Mouse (Mus musculus): ENCODE results near the gene Hip1r. TPM values are rescaled to one million over a fixed set of nuclear protein-coding genes. Genes with fewer than 3 reads are reported as not detected.
A peak's percentile ranks its signal among the peaks of the same experiment; 100 is the strongest.

The Hip1r gene
- polyA plus RNA-seq, 1 experiment from 2014 or later: 28.4 TPM

DNA sequence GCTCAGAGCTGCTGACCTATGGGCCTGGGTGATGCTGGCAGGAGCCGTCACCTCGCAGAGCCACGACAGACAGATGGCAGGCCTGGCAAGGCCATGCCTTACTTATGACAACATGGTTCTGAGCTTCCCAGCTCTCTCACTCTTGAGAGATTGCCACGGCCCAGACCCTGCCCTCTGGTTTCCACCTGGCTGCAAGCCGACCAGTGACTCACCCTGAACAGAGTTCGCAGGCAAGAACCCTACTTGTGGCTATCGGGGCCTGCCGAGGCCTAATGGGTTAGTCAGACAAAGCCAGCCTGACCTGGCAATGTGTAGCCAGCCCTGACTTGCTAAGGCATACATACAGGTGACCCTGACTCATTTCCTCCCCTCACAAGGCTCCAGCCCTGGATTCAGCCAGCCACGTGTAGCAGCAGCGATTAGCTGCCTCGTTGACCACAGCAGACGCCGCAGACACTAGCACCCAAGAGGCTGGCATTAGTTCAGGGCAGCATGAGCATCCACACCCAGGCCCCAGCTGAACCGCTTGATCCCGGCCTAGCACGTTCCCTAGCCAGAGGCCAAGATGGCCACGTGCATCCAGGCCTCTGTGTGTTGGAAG lies 33.6 kb downstream of the Hip1r start:
- peaks cover 13% of the 10 kb centered on the region for H3K4me1 ChIP-seq (replicated peaks; ENCODE audit: insufficient read depth, low read length)
- peak; percentile 77 for ATAC-seq (replicated peaks; ENCODE audit: low FRiP score, low read depth)
- no peak for DNase-seq (ENCODE audit: low spot score)
- H3K9me3 ChIP-seq (replicated peaks; ENCODE audit: low read length): no peaks in the 10 kb centered on the region
- no peak overlapping the region for H3K4me3 ChIP-seq (replicated peaks; ENCODE audit: low read depth, low read length)
- 0 out of 2 replicates have a peak, but pooled peaks have one; percentile 3 for TF ChIP-seq CTCF (IDR thresholded peaks at IDR 0.05; ENCODE audit: low read depth)
- H3K9ac ChIP-seq (ENCODE audit: low read depth, low read length): no peak overlapping the region
- no peaks in the 10 kb centered on the region for H3K27me3 ChIP-seq (ENCODE audit: insufficient read depth, low read length)
- WGBS: 63% methylated on average over 17 of the region's 17 CpGs
- no peak overlapping the region for H3K4me2 ChIP-seq (ENCODE audit: low read length)
- peak overlapping the region; percentile 60 for H3K27ac ChIP-seq
- H3K36me3 ChIP-seq (ENCODE audit: insufficient read depth, low read length): peaks cover 32% of the 10 kb centered on the region

DNA sequence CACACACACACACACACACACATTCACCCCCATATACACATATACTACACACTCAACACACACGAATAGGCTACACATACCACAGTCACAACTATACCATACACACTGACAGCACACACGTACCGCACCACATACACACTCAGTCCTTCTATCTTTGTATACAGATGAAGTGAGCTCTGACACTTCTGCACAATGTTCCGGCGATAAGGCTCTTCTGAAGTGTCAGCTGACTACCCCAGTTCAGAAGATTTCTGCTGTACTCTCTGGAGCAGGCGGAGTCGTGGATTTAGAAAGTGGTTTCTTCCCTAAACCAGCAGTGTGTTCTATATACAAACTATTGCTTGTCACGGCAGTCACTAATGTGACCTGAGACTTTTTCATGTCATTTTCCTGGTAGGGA lies 36.6 kb downstream of the Hip1r start:
- WGBS: 86% methylated on average over 8 of the region's 8 CpGs
- DNase-seq (ENCODE audit: low spot score) (no peak), ATAC-seq (replicated peaks; ENCODE audit: low FRiP score, low read depth) (no peak)
- Histone ChIP-seq H3K36me3 (ENCODE audit: insufficient read depth, low read length) (peaks cover 26% of the 10 kb centered on the region), H3K9me3 (replicated peaks; ENCODE audit: low read length) (no peaks in the 10 kb centered on the region), H3K27me3 (ENCODE audit: insufficient read depth, low read length) (no peaks in the 10 kb centered on the region), H3K4me1 (replicated peaks; ENCODE audit: insufficient read depth, low read length) (peaks cover 28% of the 10 kb centered on the region), H3K4me2 (ENCODE audit: low read length) (no peak overlapping the region), H3K27ac (peak overlapping the region; percentile 80; the same call in 1 of the 2 replicates), H3K9ac (ENCODE audit: low read depth, low read length) (no peak overlapping the region), H3K4me3 (replicated peaks; ENCODE audit: low read depth, low read length) (no peak overlapping the region)
- no peak for TF ChIP-seq CTCF (IDR thresholded peaks at IDR 0.05; ENCODE audit: low read depth)

DNA sequence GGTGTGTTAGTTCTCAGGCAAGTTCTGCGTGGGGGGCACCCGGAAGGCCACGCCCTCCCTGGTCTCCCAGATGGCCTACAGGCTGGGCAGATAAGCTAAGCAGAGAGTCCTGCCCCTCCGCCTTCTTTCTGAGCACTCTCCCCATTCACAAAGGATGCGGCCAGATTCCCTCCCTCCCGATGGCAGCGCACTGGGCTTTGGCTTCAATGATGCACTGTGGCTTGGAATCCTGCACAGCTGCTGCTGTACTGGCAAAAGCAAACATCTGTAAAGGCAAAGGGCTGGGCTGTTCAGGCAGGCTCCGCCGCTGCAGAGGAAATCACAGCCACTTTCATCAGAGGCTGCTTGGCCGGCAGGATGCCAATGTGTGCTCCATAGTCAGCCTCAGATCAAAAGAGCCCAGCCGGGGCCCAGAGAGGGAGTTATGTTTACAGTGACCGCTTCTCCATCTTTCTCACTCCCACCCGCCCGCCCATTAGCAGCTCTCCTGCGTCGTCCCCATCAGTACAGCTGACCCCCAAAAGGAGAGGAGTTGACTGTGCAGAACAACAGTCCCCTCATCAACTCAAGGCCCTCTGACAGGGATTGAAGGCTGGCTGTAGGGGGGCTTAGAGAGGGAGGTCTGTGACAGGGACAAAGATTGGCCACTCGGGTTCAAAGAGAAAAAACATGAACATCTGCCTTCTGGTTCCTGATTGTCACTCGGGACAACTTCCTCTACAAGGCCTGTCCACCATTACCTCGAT lies 37.7 kb downstream of the Hip1r start:
- H3K27ac ChIP-seq: peak overlapping the region; percentile 80
- no peaks in the 10 kb centered on the region for H3K9me3 ChIP-seq (replicated peaks; ENCODE audit: low read length)
- TF ChIP-seq CTCF (IDR thresholded peaks at IDR 0.05; ENCODE audit: low read depth): no peak
- no peaks in the 10 kb centered on the region for H3K27me3 ChIP-seq (ENCODE audit: insufficient read depth, low read length)
- peak overlapping the region; percentile 16 for H3K4me2 ChIP-seq (ENCODE audit: low read length)
- no peak for ATAC-seq (replicated peaks; ENCODE audit: low FRiP score, low read depth)
- H3K4me1 ChIP-seq (replicated peaks; ENCODE audit: insufficient read depth, low read length): peaks cover 35% of the 10 kb centered on the region
- H3K4me3 ChIP-seq (replicated peaks; ENCODE audit: low read depth, low read length): no peak overlapping the region
- no peak overlapping the region for H3K9ac ChIP-seq (ENCODE audit: low read depth, low read length)
- DNase-seq (ENCODE audit: low spot score): peak; percentile 91
- whole genome bisulfite sequencing: 11% methylated on average over 19 of the region's 19 CpGs
- H3K36me3 ChIP-seq (ENCODE audit: insufficient read depth, low read length): peaks cover 26% of the 10 kb centered on the region

GRCm38 (mm10) chr5:124011927-124012326 lies 38.5 kb downstream of the Hip1r start:
- no peak for ATAC-seq (replicated peaks; ENCODE audit: low FRiP score, low read depth)
- no peak for TF ChIP-seq CTCF (IDR thresholded peaks at IDR 0.05; ENCODE audit: low read depth)
- Histone ChIP-seq H3K4me1 (replicated peaks; ENCODE audit: insufficient read depth, low read length) (peaks cover 36% of the 10 kb centered on the region), H3K27me3 (ENCODE audit: insufficient read depth, low read length) (no peaks in the 10 kb centered on the region), H3K9me3 (replicated peaks; ENCODE audit: low read length) (no peaks in the 10 kb centered on the region), H3K36me3 (ENCODE audit: insufficient read depth, low read length) (peaks cover 26% of the 10 kb centered on the region), H3K4me3 (replicated peaks; ENCODE audit: low read depth, low read length) (no peak overlapping the region), H3K9ac (ENCODE audit: low read depth, low read length) (0 out of 2 replicates have a peak overlapping the region, but pooled peaks have one; percentile 35), H3K4me2 (ENCODE audit: low read length) (peak overlapping the region; percentile 16; the same call in 1 of the 2 replicates), H3K27ac (peak overlapping the region; percentile 80)
- DNase-seq (ENCODE audit: low spot score): no peak
- 20% methylated on average over 8 of the region's 8 CpGs for WGBS

DNA sequence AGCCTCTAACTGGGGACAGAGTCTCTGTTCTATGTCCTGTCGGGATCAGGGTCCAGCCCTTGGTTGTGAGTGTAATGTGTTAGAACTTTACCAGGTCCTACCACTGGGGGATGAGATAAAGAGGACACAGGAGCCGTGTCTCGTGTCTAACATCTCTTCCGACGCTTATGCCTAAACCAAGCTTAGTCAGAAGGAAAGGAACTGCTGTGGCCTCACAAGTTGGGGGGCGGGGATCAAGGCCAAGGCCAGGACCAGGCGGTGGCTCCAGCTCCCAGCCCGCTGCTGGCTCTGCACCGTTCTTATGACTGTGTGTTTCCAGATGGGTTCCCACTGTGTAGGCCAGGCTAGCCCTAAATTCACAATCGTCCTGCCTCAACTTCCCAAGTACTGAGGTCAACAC lies 39.5 kb downstream of the Hip1r start:
- H3K4me2 ChIP-seq (ENCODE audit: low read length): no peak overlapping the region
- H3K27ac ChIP-seq: 0 out of 2 replicates have a peak overlapping the region, but pooled peaks have one; percentile 80
- H3K4me3 ChIP-seq (replicated peaks; ENCODE audit: low read depth, low read length): no peak overlapping the region
- no peak overlapping the region for H3K9ac ChIP-seq (ENCODE audit: low read depth, low read length)
- H3K27me3 ChIP-seq (ENCODE audit: insufficient read depth, low read length): no peaks in the 10 kb centered on the region
- DNase-seq (ENCODE audit: low spot score): no peak
- no peak for ATAC-seq (replicated peaks; ENCODE audit: low FRiP score, low read depth)
- H3K9me3 ChIP-seq (replicated peaks; ENCODE audit: low read length): no peaks in the 10 kb centered on the region
- WGBS: 66% methylated on average over 10 of the region's 10 CpGs
- peaks cover 43% of the 10 kb centered on the region for H3K4me1 ChIP-seq (replicated peaks; ENCODE audit: insufficient read depth, low read length)
- TF ChIP-seq CTCF (IDR thresholded peaks at IDR 0.05; ENCODE audit: low read depth): no peak
- H3K36me3 ChIP-seq (ENCODE audit: insufficient read depth, low read length): peaks cover 16% of the 10 kb centered on the region

GRCm38 (mm10) chr5:124013747-124014146 lies 40.3 kb downstream of the Hip1r start:
- peaks cover 8% of the 10 kb centered on the region for H3K36me3 ChIP-seq (ENCODE audit: insufficient read depth, low read length)
- H3K27ac ChIP-seq: no peak overlapping the region; the same call in 1 of the 2 replicates
- DNase-seq (ENCODE audit: low spot score) (no peak), ATAC-seq (replicated peaks; ENCODE audit: low FRiP score, low read depth) (no peak)
- no peak overlapping the region for H3K9ac ChIP-seq (ENCODE audit: low read depth, low read length)
- H3K9me3 ChIP-seq (replicated peaks; ENCODE audit: low read length): no peaks in the 10 kb centered on the region
- H3K4me3 ChIP-seq (replicated peaks; ENCODE audit: low read depth, low read length): no peak overlapping the region
- peaks cover 50% of the 10 kb centered on the region for H3K4me1 ChIP-seq (replicated peaks; ENCODE audit: insufficient read depth, low read length)
- WGBS: 75% methylated on average over 16 of the region's 16 CpGs
- H3K27me3 ChIP-seq (ENCODE audit: insufficient read depth, low read length): no peaks in the 10 kb centered on the region
- TF ChIP-seq CTCF (IDR thresholded peaks at IDR 0.05; ENCODE audit: low read depth): no peak
- no peak overlapping the region for H3K4me2 ChIP-seq (ENCODE audit: low read length)

Data from kidney, postnatal 0 days (tissue).